Mouse (Mus musculus) liver, postnatal 0 days (tissue): ENCODE results near the gene Cbfa2t3. TPM values are rescaled to one million over a fixed set of nuclear protein-coding genes. Genes with fewer than 3 reads are reported as not detected.
A peak's percentile ranks its signal among the peaks of the same experiment; 100 is the strongest.

Experiments used
- ATAC-seq: fragments of 200-750 bp; cut with Nextera tagmentation; 2 replicates; pipeline ENCODE4 v1.8.0; 2017; ENCODE audit warnings: mild to moderate bottlenecking, moderate library complexity
- DNase-seq: peaks from one replicate; pipeline ENCODE4 v3.0.0-alpha.2; 2016
- H3K27ac ChIP-seq: fragments of 300-500 bp; sonication (generic); 2 replicates; pipeline ENCODE4 v1.5.1; 2014; ENCODE audit warnings: antibody characterized with exemption, moderate library complexity, mild to moderate bottlenecking, low read depth
- H3K27me3 ChIP-seq: fragments of 300-500 bp; sonication (generic); 2 replicates; pipeline ENCODE4 v1.6.1; 2014; ENCODE audit warnings: low read length, control low read depth, mixed read lengths; ENCODE audit not compliant: insufficient read depth
- H3K36me3 ChIP-seq: fragments of 300-500 bp; sonication (generic); replicated peaks from 2 replicates; pipeline ENCODE4 v1.6.1; 2014; ENCODE audit warnings: mild to moderate bottlenecking, control low read depth, low read length, moderate library complexity, mixed read lengths; ENCODE audit not compliant: insufficient read depth
- H3K4me1 ChIP-seq: fragments of 300-500 bp; sonication (generic); 2 replicates; pipeline ENCODE4 v1.6.1; 2014; ENCODE audit warnings: antibody characterized with exemption, mild to moderate bottlenecking, control low read depth; ENCODE audit not compliant: insufficient read depth
- H3K4me2 ChIP-seq: fragments of 300-500 bp; sonication (generic); 2 replicates; pipeline ENCODE4 v1.6.1; 2014; ENCODE audit warnings: low read depth, mild to moderate bottlenecking, low read length, moderate library complexity, mixed read lengths
- H3K4me3 ChIP-seq: fragments of 300-500 bp; sonication (generic); 2 replicates; pipeline ENCODE4 v1.5.1; 2014; ENCODE audit warnings: low read depth, low read length
- H3K9ac ChIP-seq: fragments of 300-500 bp; sonication (generic); replicated peaks from 2 replicates; pipeline ENCODE4 v1.6.1; 2014; ENCODE audit warnings: mild to moderate bottlenecking, moderate library complexity
- H3K9me3 ChIP-seq: fragments of 300-500 bp; sonication (generic); 2 replicates; pipeline ENCODE4 v1.6.1; 2016; ENCODE audit warnings: mild to moderate bottlenecking, control low read depth, low read length, mixed read lengths
- CTCF ChIP-seq: sonication (generic); IDR thresholded peaks from 2 replicates; pipeline ENCODE4 v1.5.1; 2016; ENCODE audit warnings: antibody characterized with exemption, low read depth
- EP300 ChIP-seq: IDR thresholded peaks from 2 replicates; pipeline ENCODE4 v1.6.1; 2016; ENCODE audit warnings: antibody characterized with exemption, low read depth, mild to moderate bottlenecking
- WGBS: fragments of 180-500 bp; shearing (Covaris S2); extraction: QIAGEN DNeasy Blood & Tissue Kit; methylation state at CpG from one replicate; pipeline ENCODE4 v1.1.7; 2014; ENCODE audit not compliant: insufficient replicate concordance; 5-methylcytosine and 5-hydroxymethylcytosine counted together
- polyA plus RNA-seq: library from polyadenylated mRNA; unstranded; fragments of >200 nt; fragmentation: Nextera tagmentation; extraction: Ambion mirVana; gene quantifications from 2 replicates; pipeline ENCODE4 v1.2.1, GENCODE M21; 2015

The Cbfa2t3 gene
- polyA plus RNA-seq, 1 experiment from 2014 or later = 2.4 TPM

- Histone ChIP-seq H3K9ac (no peak overlapping the region), H3K27ac (no peak overlapping the region), H3K4me3 (no peak overlapping the region), H3K9me3 (no peaks in the 10 kb centered on the region), H3K4me1 (peaks cover 33% of the 10 kb centered on the region), H3K36me3 (no peaks in the 10 kb centered on the region), H3K27me3 (0 out of 2 replicates have a peak, but pooled peaks cover 5% of the 10 kb centered on the region), H3K4me2 (no peak overlapping the region)
- 78% methylated on average over 9 of the region's 9 CpGs for WGBS
- ATAC-seq (no peak), DNase-seq (no peak)
- no peak for TF ChIP-seq EP300
- TF ChIP-seq CTCF = no peak
Measured at GRCm38 (mm10) chr8:122686879-122687278, 12.0 kb downstream of the Cbfa2t3 start.

GRCm38 (mm10) chr8:122685097-122685861 is 13.6 kb downstream of the Cbfa2t3 start:
- Histone ChIP-seq H3K27me3 (0 out of 2 replicates have a peak, but pooled peaks cover 10% of the 10 kb centered on the region), H3K9me3 (no peaks in the 10 kb centered on the region), H3K4me3 (no peak overlapping the region), H3K4me2 (peak overlapping the region; percentile 24), H3K36me3 (no peaks in the 10 kb centered on the region), H3K9ac (no peak overlapping the region), H3K4me1 (peaks cover 25% of the 10 kb centered on the region), H3K27ac (no peak overlapping the region)
- peak; percentile 96 for TF ChIP-seq EP300
- no peak for TF ChIP-seq CTCF
- peak; percentile 71 for DNase-seq
- 58% methylated on average over 19 of the region's 19 CpGs for WGBS
- peak; percentile 95 for ATAC-seq

- 44% methylated on average over 11 of the region's 11 CpGs for WGBS
Measured at GRCm38 (mm10) chr8:122682820-122683219, 16.1 kb downstream of the Cbfa2t3 start.

GRCm38 (mm10) chr8:122680171-122680570 is 18.7 kb downstream of the Cbfa2t3 start:
- H3K9ac ChIP-seq = no peak overlapping the region
- H3K27ac ChIP-seq = no peak overlapping the region
- DNase-seq = no peak
- no peaks in the 10 kb centered on the region for H3K9me3 ChIP-seq
- 49% methylated on average over 7 of the region's 7 CpGs for WGBS
- TF ChIP-seq CTCF = no peak
- TF ChIP-seq EP300 = no peak
- no peak for ATAC-seq
- H3K4me1 ChIP-seq = peaks cover 29% of the 10 kb centered on the region
- no peak overlapping the region for H3K4me3 ChIP-seq
- H3K36me3 ChIP-seq = no peaks in the 10 kb centered on the region
- H3K27me3 ChIP-seq = peaks cover 44% of the 10 kb centered on the region
- H3K4me2 ChIP-seq = no peak overlapping the region

More at GRCm38 (mm10) chr8:122682820-122683219, 16.1 kb downstream of the Cbfa2t3 start:
- H3K4me1 ChIP-seq = peaks cover 31% of the 10 kb centered on the region
- TF ChIP-seq CTCF = no peak
- peak; percentile 96 for TF ChIP-seq EP300
- no peak overlapping the region for H3K27ac ChIP-seq
- H3K9ac ChIP-seq = no peak overlapping the region
- peaks cover 22% of the 10 kb centered on the region for H3K27me3 ChIP-seq
- H3K36me3 ChIP-seq = no peaks in the 10 kb centered on the region
- peak; percentile 13 for ATAC-seq
- no peak overlapping the region for H3K4me3 ChIP-seq
- DNase-seq = no peak
- no peaks in the 10 kb centered on the region for H3K9me3 ChIP-seq
- H3K4me2 ChIP-seq = no peak overlapping the region

- peak overlapping the region; percentile 69; the same call in 1 of the 2 replicates for H3K4me3 ChIP-seq
- no peak overlapping the region for H3K27ac ChIP-seq
- no peaks in the 10 kb centered on the region for H3K9me3 ChIP-seq
- 35% methylated on average over 11 of the region's 11 CpGs for WGBS
- peaks cover 44% of the 10 kb centered on the region for H3K27me3 ChIP-seq
- DNase-seq (no peak), ATAC-seq (no peak)
- peak overlapping the region; percentile 97 for H3K4me2 ChIP-seq
- TF ChIP-seq EP300 = no peak
- TF ChIP-seq CTCF = no peak
- no peak overlapping the region for H3K9ac ChIP-seq
- no peaks in the 10 kb centered on the region for H3K36me3 ChIP-seq
- H3K4me1 ChIP-seq = peaks cover 26% of the 10 kb centered on the region
Measured at GRCm38 (mm10) chr8:122679325-122679920, 19.5 kb downstream of the Cbfa2t3 start.

GRCm38 (mm10) chr8:122678896-122679210 is 20.1 kb downstream of the Cbfa2t3 start:
- no peaks in the 10 kb centered on the region for H3K36me3 ChIP-seq
- no peak for DNase-seq
- TF ChIP-seq EP300 (no peak), CTCF (no peak)
- H3K4me1 ChIP-seq = peaks cover 26% of the 10 kb centered on the region
- H3K27ac ChIP-seq = no peak overlapping the region
- WGBS = 4% methylated on average over 14 of the region's 14 CpGs
- ATAC-seq = no peak
- peak overlapping the region; percentile 97 for H3K4me2 ChIP-seq
- H3K9me3 ChIP-seq = no peaks in the 10 kb centered on the region
- H3K27me3 ChIP-seq = peaks cover 44% of the 10 kb centered on the region
- H3K9ac ChIP-seq = peak overlapping the region; percentile 61; the same call in 1 of the 2 replicates
- peak overlapping the region; percentile 69 for H3K4me3 ChIP-seq
